Mouse (Mus musculus): ENCODE measurements around the gene Cib2.
"Not testable (repeated sequence)": the region's sequence is repeated elsewhere in the genome, so short reads cannot be mapped to it uniquely, and the experiment has no call there.

Cib2 gene

GRCm38 (mm10) chr9:54559771-54560471, at the start of gene Cib2:
Cib2 (minus strand) TSS chr9:54560218.
- peak; percentile 68 to 72 for DNase-seq (ENCODE audit: low spot score in 2 of 2)

GRCm38 (mm10) chr9:54604886-54605285, 44.9 kb upstream of the Cib2 start:
- DNase-seq (ENCODE audit: low spot score in 2 of 2) = no peak

- no peak for DNase-seq (ENCODE audit: low spot score in 2 of 2)
These were observed 44.2 kb upstream of the Cib2 start for GRCm38 (mm10) chr9:54604131-54604654.

- DNase-seq (ENCODE audit: low spot score in 2 of 2) = no peak
These were observed 42.9 kb upstream of the Cib2 start for GRCm38 (mm10) chr9:54602916-54603315.

GRCm38 (mm10) chr9:54602386-54602785, 42.4 kb upstream of the Cib2 start:
- DNase-seq (ENCODE audit: low spot score in 2 of 2) = no peak

GRCm38 (mm10) chr9:54596752-54597465, 36.9 kb upstream of the Cib2 start:
- no peak for DNase-seq (ENCODE audit: low spot score in 2 of 2)

- not testable (repeated sequence) for DNase-seq (ENCODE audit: low spot score in 2 of 2)
These were observed 33.6 kb upstream of the Cib2 start for GRCm38 (mm10) chr9:54593652-54594051.

GRCm38 (mm10) chr9:54587863-54588262, 27.8 kb upstream of the Cib2 start:
- no peak for DNase-seq (ENCODE audit: low spot score in 2 of 2)

- peak; percentile 97 for DNase-seq (ENCODE audit: low spot score in 2 of 2)
These were observed 26.4 kb upstream of the Cib2 start, which contains the start of gene Idh3a for GRCm38 (mm10) chr9:54586199-54587061. Idh3a (plus strand) TSS chr9:54586334.

- DNase-seq (ENCODE audit: low spot score in 2 of 2) = no peak
These were observed 25.8 kb upstream of the Cib2 start for GRCm38 (mm10) chr9:54585839-54586198.

- not testable (repeated sequence) for DNase-seq (ENCODE audit: low spot score in 2 of 2)
These were observed 24.1 kb upstream of the Cib2 start for GRCm38 (mm10) chr9:54584127-54584526.

GRCm38 (mm10) chr9:54583712-54584111, 23.7 kb upstream of the Cib2 start:
- DNase-seq (ENCODE audit: low spot score in 2 of 2) = no peak

GRCm38 (mm10) chr9:54571130-54571839, 11.3 kb upstream of the Cib2 start:
- DNase-seq (ENCODE audit: low spot score in 2 of 2) = no peak

GRCm38 (mm10) chr9:54568732-54569131, 8.7 kb upstream of the Cib2 start:
- DNase-seq (ENCODE audit: low spot score in 2 of 2) = no peak

- no peak for DNase-seq (ENCODE audit: low spot score in 2 of 2)
These were observed 6.9 kb upstream of the Cib2 start for GRCm38 (mm10) chr9:54566958-54567357.

GRCm38 (mm10) chr9:54560831-54561601, 998 bp upstream of the Cib2 start:
- DNase-seq (ENCODE audit: low spot score in 2 of 2) = no peak

- DNase-seq (ENCODE audit: low spot score in 2 of 2) = no peak
These were observed 1.3 kb downstream of the Cib2 start for GRCm38 (mm10) chr9:54558731-54559130.

- no peak for DNase-seq (ENCODE audit: low spot score in 2 of 2)
These were observed 5.0 kb downstream of the Cib2 start for GRCm38 (mm10) chr9:54555044-54555443.

GRCm38 (mm10) chr9:54552409-54552808, 7.6 kb downstream of the Cib2 start:
- peak in 1 of 2 experiments; percentile 16 for DNase-seq (ENCODE audit: low spot score in 2 of 2)

- DNase-seq (ENCODE audit: low spot score in 2 of 2) = no peak
These were observed 10.6 kb downstream of the Cib2 start for GRCm38 (mm10) chr9:54549433-54549832.

GRCm38 (mm10) chr9:54547536-54547935, 12.5 kb downstream of the Cib2 start:
- peak in 1 of 2 experiments; percentile 41 for DNase-seq (ENCODE audit: low spot score in 2 of 2)

All from right cerebral cortex, postnatal 36 days (tissue).